Mouse (Mus musculus) liver, embryonic 14.5 days (tissue): ENCODE measurements around the gene Ing1. TPM values are rescaled to one million over a fixed set of nuclear protein-coding genes. Genes with fewer than 3 reads are reported as not detected.
A peak's percentile ranks its signal among the peaks of the same experiment; 100 is the strongest.

Source experiments
- ATAC-seq: fragments of 200-750 bp; cut with Nextera tagmentation; 2 replicates; pipeline ENCODE4 v1.8.0; 2017; ENCODE audit warnings: moderate number of reproducible peaks, mild to moderate bottlenecking, moderate library complexity; ENCODE audit not compliant: insufficient read depth
- DNase-seq, 3 experiments: peaks; one replicate each; pipeline ENCODE4 v3.0.0-alpha.2; 2012 to 2013; ENCODE audit warnings: low read depth in 3 of 3, low spot score in 3 of 3
- H3K27ac ChIP-seq: fragments of 300-500 bp; sonication (generic); 2 replicates; pipeline ENCODE4 v1.5.1; 2014; ENCODE audit warnings: moderate library complexity, mild to moderate bottlenecking, control low read depth, inconsistent platforms
- H3K27me3 ChIP-seq: fragments of 300-500 bp; sonication (generic); 2 replicates; pipeline ENCODE4 v1.6.1; 2014; ENCODE audit warnings: mild to moderate bottlenecking, low read length, moderate library complexity; ENCODE audit not compliant: control insufficient read depth, insufficient read depth
- H3K36me3 ChIP-seq: fragments of 300-500 bp; sonication (generic); replicated peaks from 2 replicates; pipeline ENCODE4 v1.6.1; 2014; ENCODE audit warnings: low read depth; ENCODE audit not compliant: control insufficient read depth, insufficient read depth
- H3K4me1 ChIP-seq, 2 experiments: fragments of 200-500 bp in 1 of 2; fragments of 300-500 bp in 1 of 2; sonication (generic) in 1 of 2; replicated peaks; 2 replicates each; pipeline ENCODE4 v1.6.1; 2012 to 2014; ENCODE audit warnings: antibody characterized with exemption in 1 of 2, inconsistent platforms in 1 of 2, low read length in 1 of 2; ENCODE audit not compliant: control insufficient read depth in 2 of 2, insufficient read depth in 2 of 2
- H3K4me2 ChIP-seq: fragments of 300-500 bp; sonication (generic); 2 replicates; pipeline ENCODE4 v1.6.1; 2014; ENCODE audit warnings: low read depth, mild to moderate bottlenecking, control low read depth, moderate library complexity
- H3K4me3 ChIP-seq, 2 experiments: fragments of 200-500 bp in 1 of 2; fragments of 300-500 bp in 1 of 2; sonication (generic) in 1 of 2; 2 replicates each; pipeline ENCODE4 v1.5.1; 2012 to 2014; ENCODE audit warnings: low read depth in 2 of 2, low read length in 2 of 2, mild to moderate bottlenecking in 2 of 2, control low read depth in 1 of 2, inconsistent platforms in 1 of 2, moderate library complexity in 1 of 2; ENCODE audit not compliant: insufficient read depth in 1 of 2
- H3K9ac ChIP-seq: fragments of 300-500 bp; sonication (generic); replicated peaks from 2 replicates; pipeline ENCODE4 v1.6.1; 2014; ENCODE audit warnings: mild to moderate bottlenecking, control low read depth, moderate library complexity
- H3K9me3 ChIP-seq: fragments of 300-500 bp; sonication (generic); 2 replicates; pipeline ENCODE4 v1.6.1; 2016; ENCODE audit warnings: low read length, mixed read lengths; ENCODE audit not compliant: control insufficient read depth
- CTCF ChIP-seq: IDR thresholded peaks from 2 replicates; pipeline ENCODE4 v1.5.1; 2016; ENCODE audit warnings: antibody characterized with exemption, low read depth, control low read depth
- EP300 ChIP-seq: IDR thresholded peaks from 2 replicates; pipeline ENCODE4 v1.6.1; 2016; ENCODE audit warnings: antibody characterized with exemption, low read depth
- WGBS: fragments of 180-500 bp; shearing (Covaris S2); extraction: QIAGEN DNeasy Blood & Tissue Kit; methylation state at CpG from one replicate; pipeline ENCODE4 v1.1.7; 2014; ENCODE audit not compliant: insufficient replicate concordance; 5-methylcytosine and 5-hydroxymethylcytosine counted together
- polyA plus RNA-seq, 2 experiments: library from polyadenylated mRNA; depleted of rRNA in 1 of 2; stranded (reverse) in 1 of 2; unstranded in 1 of 2; fragments of >200 nt; fragmentation: Nextera tagmentation in 1 of 2; extraction: Ambion mirVana in 1 of 2; gene quantifications; 2 replicates each; pipeline versions ENCODE4 v1.2.1 to v1.2.3; 2012 to 2014

Gene Ing1
- polyA plus RNA-seq, 2 experiments: 13.2 to 15.6 TPM

GRCm38 (mm10) chr8:11539049-11539448, 16.3 kb upstream of the Ing1 start:
- H3K4me1 ChIP-seq: no peaks in the 10 kb centered on the region
- WGBS: 71% methylated on average over 4 of the region's 4 CpGs
- H3K9ac ChIP-seq: no peak overlapping the region
- DNase-seq (no peak), ATAC-seq (no peak)
- TF ChIP-seq EP300 (no peak), CTCF (no peak)
- no peaks in the 10 kb centered on the region for H3K9me3 ChIP-seq
- peaks cover 10% of the 10 kb centered on the region for H3K36me3 ChIP-seq
- H3K4me3 ChIP-seq: no peak overlapping the region
- H3K27ac ChIP-seq: no peak overlapping the region
- H3K4me2 ChIP-seq: no peak overlapping the region
- H3K27me3 ChIP-seq: no peaks in the 10 kb centered on the region

- H3K36me3 ChIP-seq: peaks cover 10% of the 10 kb centered on the region
- no peak for DNase-seq
- TF ChIP-seq EP300 (no peak), CTCF (no peak)
- no peaks in the 10 kb centered on the region for H3K27me3 ChIP-seq
- ATAC-seq: no peak
- 76% methylated on average over 8 of the region's 8 CpGs for WGBS
- H3K27ac ChIP-seq: no peak overlapping the region
- no peak overlapping the region for H3K4me2 ChIP-seq
- no peak overlapping the region for H3K4me3 ChIP-seq
- H3K9ac ChIP-seq: no peak overlapping the region
- H3K9me3 ChIP-seq: no peaks in the 10 kb centered on the region
- no peaks in the 10 kb centered on the region for H3K4me1 ChIP-seq
These were observed 15.2 kb upstream of the Ing1 start for GRCm38 (mm10) chr8:11540182-11540581.

GRCm38 (mm10) chr8:11542031-11542430, 13.3 kb upstream of the Ing1 start:
- H3K9ac ChIP-seq: no peak overlapping the region
- H3K9me3 ChIP-seq: no peaks in the 10 kb centered on the region
- H3K4me3 ChIP-seq: no peak overlapping the region
- H3K27ac ChIP-seq: no peak overlapping the region
- WGBS: 83% methylated on average over 12 of the region's 12 CpGs
- H3K4me1 ChIP-seq: no peaks in the 10 kb centered on the region
- ATAC-seq (no peak), DNase-seq (no peak)
- peaks cover 10% of the 10 kb centered on the region for H3K36me3 ChIP-seq
- H3K4me2 ChIP-seq: no peak overlapping the region
- no peak for TF ChIP-seq CTCF
- no peak for TF ChIP-seq EP300
- H3K27me3 ChIP-seq: no peaks in the 10 kb centered on the region

- WGBS: 78% methylated on average over 4 of the region's 4 CpGs
- H3K4me2 ChIP-seq: no peak overlapping the region
- H3K9me3 ChIP-seq: no peaks in the 10 kb centered on the region
- peaks cover 10% of the 10 kb centered on the region for H3K36me3 ChIP-seq
- H3K27ac ChIP-seq: no peak overlapping the region
- no peaks in the 10 kb centered on the region for H3K27me3 ChIP-seq
- H3K4me1 ChIP-seq: no peaks in the 10 kb centered on the region
- no peak overlapping the region for H3K9ac ChIP-seq
- no peak for DNase-seq
- no peak for ATAC-seq
- TF ChIP-seq EP300 (no peak), CTCF (no peak)
- H3K4me3 ChIP-seq: no peak overlapping the region
These were observed 12.5 kb upstream of the Ing1 start for GRCm38 (mm10) chr8:11542866-11543265.

GRCm38 (mm10) chr8:11544386-11544785, 11.0 kb upstream of the Ing1 start:
- Histone ChIP-seq H3K4me3 (no peak overlapping the region), H3K27ac (no peak overlapping the region), H3K9me3 (no peaks in the 10 kb centered on the region), H3K9ac (no peak overlapping the region), H3K4me2 (no peak overlapping the region), H3K27me3 (no peaks in the 10 kb centered on the region), H3K36me3 (peaks cover 10% of the 10 kb centered on the region), H3K4me1 (no peaks in the 10 kb centered on the region; a peak in 1 of 4 replicates)
- WGBS: 36% methylated on average over 3 of the region's 3 CpGs
- peak in 1 of 3 experiments; percentile 30 for DNase-seq
- TF ChIP-seq EP300 (no peak), CTCF (peak; percentile 85)
- ATAC-seq: no peak
